Mouse (Mus musculus): ENCODE data around the gene Ifnlr1. TPM values are rescaled to one million over a fixed set of nuclear protein-coding genes. Genes with fewer than 3 reads are reported as not detected.
"Not testable (repeated sequence)": the region's sequence is repeated elsewhere in the genome, so short reads cannot be mapped to it uniquely, and the experiment has no call there.

Ifnlr1 gene
- polyA plus RNA-seq, 1 experiment from 2014 or later = 0.54 TPM

DNA sequence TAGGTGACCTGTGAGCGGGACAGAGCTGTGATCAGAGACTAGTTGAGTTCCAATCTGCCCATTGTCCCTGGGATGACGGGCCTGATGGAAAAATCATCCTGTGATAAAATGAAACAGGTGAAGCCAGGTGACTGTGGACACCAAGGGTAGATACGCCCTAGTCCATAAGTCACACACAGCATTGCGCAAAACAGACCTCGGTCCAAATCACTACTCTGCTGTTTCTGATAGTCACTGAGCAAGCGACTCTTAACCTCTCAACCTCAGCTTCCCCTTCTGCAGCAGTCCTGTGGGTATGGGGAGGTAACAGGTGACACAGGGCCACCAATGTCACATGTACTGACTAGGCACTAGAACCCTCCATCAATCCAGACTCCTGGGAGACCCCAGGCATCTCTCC is 20.0 kb downstream of the Ifnlr1 start:
- no peaks in the 10 kb centered on the region for H3K27me3 ChIP-seq (ENCODE audit: control insufficient read depth, insufficient read depth, low read length)
- no peak overlapping the region for H3K4me2 ChIP-seq (replicated peaks)
- no peaks in the 10 kb centered on the region for H3K36me3 ChIP-seq (replicated peaks; ENCODE audit: control insufficient read depth, insufficient read depth)
- WGBS = 95% methylated on average over 6 of the region's 6 CpGs
- no peak overlapping the region for H3K27ac ChIP-seq
- ATAC-seq (ENCODE audit: low FRiP score) (no peak), DNase-seq (ENCODE audit: low spot score) (no peak)
- H3K4me3 ChIP-seq (replicated peaks; ENCODE audit: low read length) = no peak overlapping the region
- H3K9me3 ChIP-seq (ENCODE audit: control insufficient read depth, low read length) = no peaks in the 10 kb centered on the region
- H3K4me1 ChIP-seq (replicated peaks; ENCODE audit: control insufficient read depth, insufficient read depth, low read length) = no peaks in the 10 kb centered on the region
- H3K9ac ChIP-seq = no peak overlapping the region

GRCm38 (mm10) chr4:135709072-135709564 is 23.0 kb downstream of the Ifnlr1 start:
- H3K27me3 ChIP-seq (ENCODE audit: control insufficient read depth, insufficient read depth, low read length) = no peaks in the 10 kb centered on the region
- H3K4me1 ChIP-seq (replicated peaks; ENCODE audit: control insufficient read depth, insufficient read depth, low read length) = no peaks in the 10 kb centered on the region
- H3K9ac ChIP-seq = no peak overlapping the region
- H3K4me3 ChIP-seq (replicated peaks; ENCODE audit: low read length) = no peak overlapping the region
- ATAC-seq (ENCODE audit: low FRiP score) = no peak; the same call in 1 of the 2 replicates
- no peak overlapping the region for H3K27ac ChIP-seq
- no peaks in the 10 kb centered on the region for H3K9me3 ChIP-seq (ENCODE audit: control insufficient read depth, low read length)
- H3K36me3 ChIP-seq (replicated peaks; ENCODE audit: control insufficient read depth, insufficient read depth) = no peaks in the 10 kb centered on the region
- 9% methylated on average over 8 of the region's 8 CpGs for WGBS
- H3K4me2 ChIP-seq (replicated peaks) = peak overlapping the region; percentile 25; the same call in 1 of the 2 replicates
- peak; percentile 71 for DNase-seq (ENCODE audit: low spot score)

DNA sequence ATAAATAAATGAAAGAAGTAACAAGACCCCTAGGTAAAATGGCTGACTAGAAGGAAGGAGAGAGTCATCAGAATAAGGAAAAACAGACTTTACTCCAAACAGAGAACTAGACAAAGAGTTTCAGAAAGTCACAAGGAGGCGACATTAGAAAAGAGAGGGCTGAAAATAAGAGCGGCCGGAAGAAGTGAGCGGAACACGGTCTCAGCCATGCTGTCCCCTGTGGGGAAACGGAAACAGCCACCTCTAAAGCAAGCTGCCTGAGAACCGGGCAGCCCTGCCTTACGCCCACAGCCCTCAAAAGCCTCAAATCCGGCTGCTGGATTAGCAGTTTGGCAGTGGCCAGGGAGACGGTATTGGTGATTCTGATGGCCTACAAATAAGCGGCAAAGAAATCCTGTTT is 23.5 kb downstream of the Ifnlr1 start:
- no peaks in the 10 kb centered on the region for H3K36me3 ChIP-seq (replicated peaks; ENCODE audit: control insufficient read depth, insufficient read depth)
- DNase-seq (ENCODE audit: low spot score) (no peak), ATAC-seq (ENCODE audit: low FRiP score) (no peak)
- 79% methylated on average over 11 of the region's 11 CpGs for WGBS
- no peaks in the 10 kb centered on the region for H3K4me1 ChIP-seq (replicated peaks; ENCODE audit: control insufficient read depth, insufficient read depth, low read length)
- H3K9ac ChIP-seq = no peak overlapping the region
- no peaks in the 10 kb centered on the region for H3K9me3 ChIP-seq (ENCODE audit: control insufficient read depth, low read length)
- H3K27me3 ChIP-seq (ENCODE audit: control insufficient read depth, insufficient read depth, low read length) = no peaks in the 10 kb centered on the region
- H3K4me2 ChIP-seq (replicated peaks) = no peak overlapping the region
- H3K27ac ChIP-seq = no peak overlapping the region
- no peak overlapping the region for H3K4me3 ChIP-seq (replicated peaks; ENCODE audit: low read length)

DNA sequence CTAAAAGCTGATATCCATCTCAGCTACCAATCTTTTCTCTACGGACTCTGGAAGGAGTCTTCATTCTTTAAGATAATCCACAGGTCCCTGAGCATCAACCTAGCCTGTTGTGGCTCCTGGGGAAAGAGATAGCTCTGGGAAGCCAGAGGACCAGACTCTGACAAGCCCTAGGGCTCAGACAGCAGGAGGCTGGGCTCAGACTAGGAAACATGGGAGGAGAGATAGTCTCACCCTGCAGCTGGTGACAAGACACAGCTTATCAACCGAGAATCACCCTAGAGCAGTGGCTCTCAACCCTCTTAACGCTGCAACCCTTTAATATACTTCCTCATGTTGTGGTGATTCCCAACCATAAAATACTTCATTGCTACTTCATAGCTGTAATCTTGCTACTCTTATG is 24.3 kb downstream of the Ifnlr1 start:
- Histone ChIP-seq H3K27ac (no peak overlapping the region), H3K4me2 (replicated peaks) (no peak overlapping the region), H3K4me1 (replicated peaks; ENCODE audit: control insufficient read depth, insufficient read depth, low read length) (no peaks in the 10 kb centered on the region), H3K4me3 (replicated peaks; ENCODE audit: low read length) (no peak overlapping the region), H3K36me3 (replicated peaks; ENCODE audit: control insufficient read depth, insufficient read depth) (no peaks in the 10 kb centered on the region), H3K9ac (no peak overlapping the region), H3K9me3 (ENCODE audit: control insufficient read depth, low read length) (no peaks in the 10 kb centered on the region), H3K27me3 (ENCODE audit: control insufficient read depth, insufficient read depth, low read length) (no peaks in the 10 kb centered on the region)
- ATAC-seq (ENCODE audit: low FRiP score) = no peak
- DNase-seq (ENCODE audit: low spot score) = no peak
- WGBS = 88% methylated on average over 3 of the region's 3 CpGs

DNA sequence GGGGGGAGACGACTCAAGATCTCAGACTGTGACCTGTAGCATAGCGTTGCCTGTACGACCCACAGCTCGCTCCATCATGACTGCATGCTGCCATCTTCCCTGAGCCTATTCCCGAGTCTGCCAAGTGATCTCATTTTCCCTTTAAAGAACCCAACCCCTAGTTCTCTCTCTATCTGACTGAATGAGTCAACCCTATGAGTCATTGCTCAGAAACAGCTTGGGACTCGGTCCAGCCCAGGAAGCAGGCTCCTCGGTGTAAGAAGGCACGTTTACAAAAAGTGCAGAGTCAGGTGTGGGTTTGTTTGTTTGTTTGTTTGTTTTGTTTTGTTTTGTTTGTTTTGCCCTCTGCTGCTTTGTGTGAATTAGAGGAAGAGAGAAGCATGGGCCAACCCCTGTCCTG is 28.7 kb downstream of the Ifnlr1 start:
- no peak overlapping the region for H3K4me3 ChIP-seq (replicated peaks; ENCODE audit: low read length)
- H3K9me3 ChIP-seq (ENCODE audit: control insufficient read depth, low read length) = no peaks in the 10 kb centered on the region
- DNase-seq (ENCODE audit: low spot score) (no peak), ATAC-seq (ENCODE audit: low FRiP score) (no peak)
- H3K4me1 ChIP-seq (replicated peaks; ENCODE audit: control insufficient read depth, insufficient read depth, low read length) = no peaks in the 10 kb centered on the region
- no peak overlapping the region for H3K4me2 ChIP-seq (replicated peaks)
- H3K27me3 ChIP-seq (ENCODE audit: control insufficient read depth, insufficient read depth, low read length) = no peaks in the 10 kb centered on the region
- 90% methylated on average over 8 of the region's 8 CpGs for WGBS
- H3K27ac ChIP-seq = no peak overlapping the region
- no peak overlapping the region for H3K9ac ChIP-seq
- no peaks in the 10 kb centered on the region for H3K36me3 ChIP-seq (replicated peaks; ENCODE audit: control insufficient read depth, insufficient read depth)

DNA sequence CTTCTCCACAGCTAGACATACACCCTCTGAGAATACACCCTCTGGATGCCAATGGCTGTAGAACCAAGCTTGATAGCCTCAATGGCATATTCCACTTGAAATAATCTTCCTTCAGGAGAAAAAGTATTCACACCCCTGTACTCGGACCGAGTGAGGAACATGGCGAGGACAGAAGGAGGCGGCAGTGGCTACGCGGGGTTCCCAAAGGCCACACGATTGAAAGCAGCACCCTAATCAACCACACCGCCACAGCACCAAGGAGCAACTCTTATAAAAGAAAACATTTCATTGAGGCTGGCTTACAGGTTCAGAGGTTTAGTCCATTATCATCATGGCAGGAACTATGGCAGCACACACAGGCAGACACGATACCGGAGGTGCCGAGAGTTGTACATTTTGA is 30.4 kb downstream of the Ifnlr1 start:
- H3K36me3 ChIP-seq (replicated peaks; ENCODE audit: control insufficient read depth, insufficient read depth); H3K27me3 ChIP-seq (ENCODE audit: control insufficient read depth, insufficient read depth, low read length); H3K9me3 ChIP-seq (ENCODE audit: control insufficient read depth, low read length); DNase-seq (ENCODE audit: low spot score); H3K4me1 ChIP-seq (replicated peaks; ENCODE audit: control insufficient read depth, insufficient read depth, low read length); H3K9ac ChIP-seq; H3K4me3 ChIP-seq (replicated peaks; ENCODE audit: low read length); H3K27ac ChIP-seq; H3K4me2 ChIP-seq (replicated peaks); ATAC-seq (ENCODE audit: low FRiP score): not testable (repeated sequence)
- WGBS = 95% methylated on average over 11 of the region's 11 CpGs

DNA sequence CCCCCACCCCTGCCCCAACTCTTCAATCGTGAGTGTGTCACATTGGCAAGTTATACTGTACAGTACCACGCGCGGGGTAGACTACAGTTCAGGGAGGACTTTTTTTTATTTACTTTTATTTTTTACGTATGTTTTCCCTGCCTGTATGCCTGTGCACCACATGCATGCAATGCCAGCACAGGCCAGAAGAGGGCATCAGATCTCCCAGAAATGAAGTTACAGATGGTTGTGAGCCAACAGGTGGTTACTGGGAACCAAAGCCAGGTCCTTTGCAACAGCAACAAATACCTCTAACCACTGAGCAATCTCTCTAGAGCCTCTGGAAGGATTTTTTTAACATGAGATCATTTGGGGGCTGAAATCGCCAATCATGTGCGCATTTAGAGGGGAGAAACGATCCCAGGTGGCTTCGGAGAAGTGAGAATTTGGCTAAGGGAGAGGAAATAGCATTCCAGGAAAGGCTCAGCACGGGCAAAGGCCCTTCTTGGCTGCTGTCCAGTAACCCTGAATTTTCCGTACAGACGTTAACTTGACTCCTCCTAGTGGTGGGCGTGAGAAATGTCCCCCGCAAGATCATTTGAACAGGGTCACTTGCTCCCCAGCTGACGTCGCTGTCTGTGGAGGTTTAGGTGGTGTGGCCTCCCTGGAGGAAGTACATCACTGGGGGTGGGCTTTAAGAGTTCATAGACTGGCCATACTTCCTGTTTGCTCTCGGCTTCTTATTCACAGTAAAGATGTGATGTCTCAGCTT is 36.6 kb downstream of the Ifnlr1 start:
- Histone ChIP-seq H3K4me1 (replicated peaks; ENCODE audit: control insufficient read depth, insufficient read depth, low read length) (no peaks in the 10 kb centered on the region), H3K9me3 (ENCODE audit: control insufficient read depth, low read length) (peaks cover 4% of the 10 kb centered on the region; the same call in 1 of the 2 replicates), H3K27me3 (ENCODE audit: control insufficient read depth, insufficient read depth, low read length) (no peaks in the 10 kb centered on the region), H3K27ac (no peak overlapping the region), H3K4me2 (replicated peaks) (no peak overlapping the region), H3K9ac (no peak overlapping the region), H3K36me3 (replicated peaks; ENCODE audit: control insufficient read depth, insufficient read depth) (no peaks in the 10 kb centered on the region), H3K4me3 (replicated peaks; ENCODE audit: low read length) (no peak overlapping the region)
- DNase-seq (ENCODE audit: low spot score) (no peak), ATAC-seq (ENCODE audit: low FRiP score) (no peak)
- 75% methylated on average over 17 of the region's 17 CpGs for WGBS

DNA sequence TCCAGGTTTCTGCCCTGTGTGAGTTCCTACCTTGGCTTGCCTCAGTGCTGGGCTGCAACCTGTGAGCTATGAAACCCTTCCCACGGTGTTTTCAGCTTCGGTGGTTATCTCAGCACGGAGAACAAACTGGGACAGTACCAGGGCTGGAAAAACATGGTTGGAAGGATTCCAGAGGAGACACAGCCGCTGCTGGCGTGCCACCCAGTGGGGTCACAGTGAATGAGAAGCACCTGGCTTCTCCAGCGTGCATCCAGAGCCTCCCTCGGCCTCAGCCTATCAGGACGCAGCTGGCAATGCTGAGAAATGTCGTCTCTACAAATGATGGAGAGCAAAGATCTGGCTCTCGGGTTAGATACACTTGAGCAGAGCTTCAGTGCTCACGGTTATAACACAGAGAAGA is 40.3 kb downstream of the Ifnlr1 start:
- no peak for ATAC-seq (ENCODE audit: low FRiP score)
- no peak for DNase-seq (ENCODE audit: low spot score)
- Histone ChIP-seq H3K27me3 (ENCODE audit: control insufficient read depth, insufficient read depth, low read length) (no peaks in the 10 kb centered on the region), H3K4me3 (replicated peaks; ENCODE audit: low read length) (no peak overlapping the region), H3K27ac (no peak overlapping the region), H3K36me3 (replicated peaks; ENCODE audit: control insufficient read depth, insufficient read depth) (no peaks in the 10 kb centered on the region), H3K4me2 (replicated peaks) (no peak overlapping the region), H3K9me3 (ENCODE audit: control insufficient read depth, low read length) (no peaks in the 10 kb centered on the region; the same call in 1 of the 2 replicates), H3K4me1 (replicated peaks; ENCODE audit: control insufficient read depth, insufficient read depth, low read length) (no peaks in the 10 kb centered on the region), H3K9ac (no peak overlapping the region)
- 78% methylated on average over 11 of the region's 11 CpGs for WGBS

- H3K9ac ChIP-seq = no peak within 1 kb of the TSS
- no peaks in the 10 kb centered on the region for H3K27me3 ChIP-seq (ENCODE audit: control insufficient read depth, insufficient read depth, low read length)
- H3K9me3 ChIP-seq (ENCODE audit: control insufficient read depth, low read length) = no peaks in the 10 kb centered on the region; the same call in 1 of the 2 replicates
- H3K4me2 ChIP-seq (replicated peaks) = no peak within 1 kb of the TSS
- H3K4me1 ChIP-seq (replicated peaks; ENCODE audit: control insufficient read depth, insufficient read depth, low read length) = no peaks in the 10 kb centered on the region
- H3K4me3 ChIP-seq (replicated peaks; ENCODE audit: low read length) = no peak within 1 kb of the TSS
- no peak for DNase-seq (ENCODE audit: low spot score)
- WGBS = 59% methylated on average over 14 of the region's 14 CpGs
- no peak within 1 kb of the TSS for H3K27ac ChIP-seq
- no peaks in the 10 kb centered on the region for H3K36me3 ChIP-seq (replicated peaks; ENCODE audit: control insufficient read depth, insufficient read depth)
- ATAC-seq (ENCODE audit: low FRiP score) = no peak
Measured at GRCm38 (mm10) chr4:135727817-135728216, 41.7 kb downstream of the Ifnlr1 start, which contains the start of gene Il22ra1. TSS of gene Il22ra1 (plus strand) at chr4:135728172.

Measured in hindbrain, embryonic 14.5 days (tissue).